Mouse (Mus musculus) c-Kit-positive CD71-negative TER-119-negative erythroid progenitor cells, embryonic 14.5 days (primary cell): ENCODE results near the gene Ms4a12.
"Not testable (repeated sequence)": the region's sequence is repeated elsewhere in the genome, so short reads cannot be mapped to it uniquely, and the experiment has no call there.

Source experiments
- DNase-seq: peaks from one replicate; pipeline ENCODE4 v3.0.0-alpha.2; 2013; ENCODE audit warnings: low read depth

Ms4a12 gene

DNA sequence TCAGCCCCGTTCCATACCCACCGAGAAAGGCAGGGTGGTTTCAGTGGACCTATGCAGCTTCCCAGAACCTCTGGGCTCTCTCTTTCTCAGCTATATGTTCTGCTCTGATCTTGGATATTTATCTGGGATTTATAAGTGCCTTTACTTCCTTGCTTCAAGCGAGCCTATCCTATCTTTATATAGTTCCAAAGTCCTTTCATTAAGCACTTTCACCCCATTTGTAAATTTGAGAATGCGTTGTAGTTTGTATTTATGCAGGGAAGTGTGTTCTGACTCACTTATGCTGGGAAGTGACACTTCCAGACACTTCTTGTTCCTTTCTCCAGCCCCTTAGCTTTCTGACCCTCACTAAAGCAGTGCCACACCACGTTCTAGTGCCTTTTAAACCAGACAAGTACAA is at the start of gene Ms4a12:
Gene Ms4a12 (minus strand): TSS at position 101 of the 400 bp plus-strand sequence.
- no peak for DNase-seq

DNA sequence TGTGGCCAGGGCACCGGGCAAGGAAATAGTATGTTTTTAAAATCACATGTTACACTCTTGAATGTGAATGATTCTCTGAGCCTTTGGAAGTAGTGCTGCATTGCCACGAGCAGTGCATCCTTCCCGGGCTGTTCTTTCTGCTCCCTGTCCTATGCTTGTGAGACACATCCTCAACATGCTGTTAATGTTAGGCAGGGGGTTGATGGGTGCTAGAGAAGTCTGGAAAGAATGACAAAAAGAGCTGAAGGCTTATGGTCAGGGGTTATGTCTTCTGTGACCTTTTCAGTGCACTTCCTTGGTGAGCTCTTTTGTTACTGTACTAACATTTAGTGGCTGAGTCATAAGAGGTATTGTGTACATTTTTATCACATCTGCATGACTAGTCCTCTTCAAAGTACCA is 48.0 kb upstream of the Ms4a12 start:
- no peak for DNase-seq

DNA sequence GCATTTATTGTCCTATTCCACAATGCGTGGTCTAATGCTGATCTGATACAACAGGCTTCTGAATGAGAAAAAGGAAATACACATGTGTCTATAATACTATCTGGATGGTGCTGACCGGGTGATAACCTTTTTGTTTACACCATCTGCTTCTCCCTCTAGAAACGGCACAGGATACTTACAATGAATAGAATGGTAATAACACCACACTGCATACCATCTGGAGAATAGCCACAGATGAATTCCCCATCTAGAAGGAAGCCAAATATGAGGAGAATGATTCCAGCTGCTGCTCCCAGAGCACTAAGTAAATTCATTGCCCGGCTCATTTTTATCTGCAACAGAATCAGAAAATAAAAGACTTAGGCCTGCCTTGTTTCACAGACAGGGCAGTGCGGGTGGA is 44.2 kb upstream of the Ms4a12 start:
- DNase-seq = no peak

GRCm38 (mm10) chr19:11266956-11267355 is 34.7 kb upstream of the Ms4a12 start:
- no peak for DNase-seq

DNA sequence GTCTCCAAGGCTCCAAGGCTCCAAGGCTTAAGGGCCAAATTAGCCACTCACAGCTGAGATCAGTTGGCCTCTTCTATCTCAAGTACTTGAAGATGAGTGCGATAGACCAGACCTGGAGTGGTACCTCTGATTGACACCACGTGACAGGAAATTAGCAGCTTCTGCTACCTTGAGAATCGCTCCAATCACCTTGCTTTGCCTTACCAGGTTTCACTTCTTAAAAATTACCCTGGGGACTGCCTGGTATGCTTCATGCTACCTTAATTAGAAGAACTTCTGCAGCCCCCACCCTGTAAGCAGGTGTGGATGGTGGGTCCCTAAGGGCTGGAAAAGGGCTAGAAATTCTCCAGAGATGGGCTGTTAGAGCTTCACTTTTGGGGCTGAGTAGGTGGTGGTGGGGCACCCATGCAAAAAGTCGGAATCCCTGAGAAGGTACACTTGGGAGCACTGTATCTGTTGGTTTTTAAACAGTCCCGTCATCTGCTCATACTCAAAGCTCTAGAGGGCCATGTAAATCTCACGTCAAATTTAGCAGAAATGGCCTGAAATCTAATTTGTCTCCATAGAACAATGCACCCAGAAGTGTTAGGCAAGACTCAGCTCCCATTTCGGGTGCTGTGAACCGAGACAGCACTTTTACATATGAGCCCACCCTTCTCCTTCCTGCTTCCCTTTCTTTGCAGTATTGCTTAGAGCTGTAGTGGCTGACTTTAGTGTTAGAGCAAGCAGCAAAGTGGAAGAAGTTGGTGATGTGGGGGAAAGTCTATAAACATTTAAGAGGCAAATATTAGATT is 34.0 kb upstream of the Ms4a12 start, which contains the start of gene Ms4a1:
Gene Ms4a1 (minus strand): TSS at position 190 of the 794 bp plus-strand sequence.
- no peak for DNase-seq

DNA sequence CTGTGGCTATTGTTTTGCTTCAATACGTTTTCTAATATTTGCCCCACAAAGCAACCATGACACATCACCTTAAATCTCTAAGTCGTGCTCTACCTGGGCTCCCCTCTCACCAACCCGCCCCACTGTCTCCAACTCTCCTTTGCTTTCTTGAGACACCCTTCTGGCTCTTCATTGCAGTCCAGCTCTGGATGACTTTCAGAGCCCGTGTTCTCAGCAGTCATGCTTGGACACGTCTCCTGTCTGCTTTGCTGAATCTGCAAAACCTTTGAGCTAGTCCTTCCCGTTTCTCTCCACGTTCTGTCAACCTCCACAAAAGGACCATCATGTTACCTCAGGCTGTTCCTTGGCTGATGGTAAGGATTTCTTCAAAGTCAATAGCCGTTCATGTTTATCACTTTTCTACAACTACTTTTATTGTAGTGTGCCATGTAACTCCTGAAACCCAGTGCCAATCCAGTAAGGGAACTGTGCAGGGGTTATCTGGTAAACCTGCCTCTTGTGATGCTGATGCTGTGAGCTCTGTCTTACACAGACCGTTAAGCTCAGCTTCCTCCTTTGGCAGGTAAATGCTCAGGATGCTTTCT is 32.4 kb upstream of the Ms4a12 start:
- no peak for DNase-seq

GRCm38 (mm10) chr19:11263549-11263948 is 31.3 kb upstream of the Ms4a12 start:
- DNase-seq = no peak

GRCm38 (mm10) chr19:11262932-11263331 is 30.7 kb upstream of the Ms4a12 start:
- not testable (repeated sequence) for DNase-seq

DNA sequence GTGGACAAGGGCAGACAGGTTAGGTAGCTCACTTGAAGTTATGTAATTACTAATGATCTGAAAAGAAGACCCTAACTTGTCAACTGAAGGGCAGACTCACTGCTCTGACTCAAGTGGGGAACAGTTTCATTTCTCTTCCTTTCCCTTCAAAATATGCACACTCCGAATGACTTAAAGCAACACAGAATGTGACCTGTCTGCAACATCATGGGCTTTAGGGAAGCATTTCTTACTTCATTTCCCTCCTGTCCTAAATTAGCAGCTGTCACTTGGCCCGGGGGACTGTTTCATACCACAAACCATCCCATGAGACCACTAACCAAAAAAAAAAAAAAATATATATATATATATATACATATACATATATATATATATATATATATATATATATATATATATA is 29.3 kb upstream of the Ms4a12 start:
- no peak for DNase-seq

GRCm38 (mm10) chr19:11244230-11244629 is 12.0 kb upstream of the Ms4a12 start:
- peak; percentile 17 for DNase-seq

DNA sequence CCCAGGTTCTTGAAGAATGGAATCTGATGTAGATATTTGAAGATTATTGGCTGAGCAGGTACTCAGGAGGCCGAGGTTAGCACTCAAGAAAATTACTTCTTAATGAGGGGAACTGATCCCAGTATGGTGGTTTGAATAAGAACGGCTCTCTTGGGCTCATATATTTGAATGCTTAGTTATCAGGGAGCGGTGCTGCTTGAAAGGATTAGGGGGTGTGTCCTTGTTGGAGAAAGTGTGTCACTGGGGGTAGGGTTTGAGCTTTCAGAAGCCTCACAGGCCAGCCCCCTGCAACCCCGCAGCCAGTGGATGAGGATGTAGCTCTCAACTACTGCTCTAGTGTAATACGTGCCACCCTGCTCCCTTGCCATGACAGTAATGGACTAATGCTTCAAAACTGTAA is 10.3 kb upstream of the Ms4a12 start:
- no peak for DNase-seq

GRCm38 (mm10) chr19:11235820-11236219 is 3.6 kb upstream of the Ms4a12 start:
- no peak for DNase-seq

DNA sequence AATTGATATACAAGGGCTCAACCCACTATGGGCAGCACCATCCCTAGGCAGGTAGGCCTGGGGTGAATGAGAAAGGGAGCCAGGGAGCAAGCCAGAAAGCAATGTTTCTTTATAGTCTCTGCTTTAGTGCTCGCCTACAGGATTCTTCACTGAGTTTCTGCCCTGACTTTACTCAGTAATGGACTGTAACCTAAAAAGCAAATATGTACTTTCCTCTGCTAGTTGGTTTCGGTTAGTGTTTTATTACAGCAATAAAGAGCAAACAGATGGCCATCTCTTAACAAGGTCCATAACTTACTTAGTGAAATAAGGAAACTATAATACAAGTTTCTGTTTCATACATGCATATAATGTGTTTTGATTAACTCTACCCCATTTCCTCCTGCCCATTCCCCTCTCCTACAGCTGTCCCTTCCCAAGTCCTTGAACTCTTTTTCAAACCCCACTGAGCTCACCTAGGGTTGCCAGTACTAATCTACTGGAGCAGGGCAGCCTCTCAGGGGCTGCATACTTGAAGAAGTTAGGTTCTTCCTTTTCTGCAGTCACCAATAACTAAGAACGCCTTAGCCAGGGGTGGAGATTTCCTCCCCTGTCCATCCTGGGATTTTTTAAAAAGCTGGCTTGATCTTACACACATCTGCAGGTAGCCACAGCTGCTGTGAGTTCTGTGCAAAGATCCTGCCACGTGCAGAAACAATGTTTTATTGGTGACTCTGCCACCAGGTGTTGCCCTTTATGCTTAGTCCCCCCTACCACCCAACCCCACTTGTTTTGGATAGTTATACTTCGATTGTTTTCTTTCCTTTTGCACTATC is 2.9 kb upstream of the Ms4a12 start:
- DNase-seq = no peak

DNA sequence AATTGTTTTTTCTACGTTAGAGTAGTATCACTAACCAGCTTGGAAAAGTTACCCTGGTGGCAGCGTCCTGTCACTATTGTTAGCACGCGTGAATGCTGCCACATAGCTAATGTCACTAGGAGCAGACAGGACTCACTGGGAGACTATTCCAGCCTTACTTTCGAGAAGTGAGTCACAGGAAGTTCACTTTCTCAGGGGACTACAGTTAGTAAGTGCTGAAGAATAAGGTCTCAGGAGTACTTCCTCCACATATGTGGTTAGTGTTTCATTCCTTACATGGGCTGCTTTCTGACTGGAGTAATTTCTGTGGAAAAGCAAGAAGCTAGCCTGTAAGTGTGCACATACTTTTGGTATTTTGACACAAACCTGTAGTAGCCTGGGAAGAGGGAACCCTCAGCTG is 2.0 kb upstream of the Ms4a12 start:
- DNase-seq = no peak

GRCm38 (mm10) chr19:11196546-11196945 is 35.7 kb downstream of the Ms4a12 start, which contains the start of gene Ms4a13:
Gene Ms4a13, minus strand, starts transcription at chr19:11196737.
- DNase-seq = no peak

- no peak for DNase-seq
These were observed 39.7 kb downstream of the Ms4a12 start for GRCm38 (mm10) chr19:11192552-11192951.

DNA sequence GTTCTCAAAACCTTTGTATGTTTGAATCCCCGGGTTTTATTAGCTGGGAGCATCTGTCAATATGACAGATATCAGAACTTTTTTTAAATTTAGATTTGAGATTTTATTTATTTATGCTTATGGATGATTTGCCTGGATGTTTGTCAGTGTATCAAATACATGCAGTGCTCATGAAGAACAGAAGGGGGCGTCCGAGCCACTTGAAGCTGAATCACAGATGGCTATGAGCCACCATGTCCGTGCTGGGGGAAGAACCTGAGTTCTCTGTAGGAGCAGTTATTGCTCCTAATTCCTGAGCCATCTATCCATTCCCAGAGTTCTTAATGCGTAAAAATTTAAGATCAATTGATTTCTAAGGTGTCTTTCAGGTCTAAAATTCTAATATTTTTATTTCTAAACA is 48.1 kb downstream of the Ms4a12 start:
- DNase-seq = peak; percentile 24

GRCm38 (mm10) chr19:11177464-11177863 is 54.8 kb downstream of the Ms4a12 start:
- DNase-seq = no peak

GRCm38 (mm10) chr19:11165172-11165571 is 67.1 kb downstream of the Ms4a12 start, which contains the start of gene 1700025F22Rik:
Gene 1700025F22Rik, minus strand, starts transcription at chr19:11165320.
- DNase-seq = peak; percentile 9
